Mouse (Mus musculus): Measurements from ENCODE around the gene Gtf2h4. TPM values are rescaled to one million over a fixed set of nuclear protein-coding genes. Genes with fewer than 3 reads are reported as not detected.

Gene Gtf2h4
- polyA plus RNA-seq (2015; fragmentation: Nextera tagmentation; extraction: Ambion mirVana) = 27.6 and 29.2 TPM in 2 replicates

DNA sequence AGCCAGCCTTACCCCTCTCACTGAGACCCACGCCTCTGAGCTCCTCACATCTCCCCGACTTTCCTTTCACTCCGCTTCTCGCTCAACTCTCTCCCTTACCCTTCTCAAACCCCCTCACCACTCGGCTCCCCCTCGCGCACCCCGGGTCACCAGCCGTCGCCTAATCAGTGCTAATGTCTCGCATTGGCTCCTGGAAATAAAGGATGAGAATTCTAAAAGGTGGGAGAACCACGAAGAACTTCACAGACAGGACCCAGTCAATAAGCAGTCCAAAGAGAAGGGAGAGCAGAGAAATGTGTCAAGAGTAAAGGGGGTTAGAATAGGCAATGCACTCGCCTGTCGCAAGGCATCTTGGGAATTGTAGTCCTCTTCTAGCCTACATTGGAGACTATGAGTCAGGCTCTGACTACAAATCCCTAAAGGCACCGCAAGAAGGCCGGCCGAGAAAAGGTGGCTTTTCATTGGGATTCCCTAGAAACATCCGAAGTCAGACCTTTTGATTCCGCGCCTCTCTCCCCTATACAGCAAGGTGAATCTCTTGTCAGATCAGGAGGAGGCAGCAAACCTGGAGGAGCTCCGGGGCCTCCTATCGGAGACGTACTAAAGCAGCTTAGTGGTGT is at the start of gene Gtf2h4:
TSS of gene Gtf2h4 (minus strand) at position 324 of the 620 bp plus-strand sequence.
- Histone ChIP-seq H3K4me1 (replicated peaks) (peaks cover 10% of the 10 kb centered on the region), H3K4me3 (peak within 1 kb of the TSS; percentile 69), H3K9ac (peak within 1 kb of the TSS; percentile 90), H3K4me2 (peak within 1 kb of the TSS; percentile 84), H3K36me3 (peaks cover 14% of the 10 kb centered on the region), H3K27me3 (no peaks in the 10 kb centered on the region), H3K9me3 (no peaks in the 10 kb centered on the region), H3K27ac (peak within 1 kb of the TSS; percentile 35; the same call in 1 of the 2 replicates)
- ATAC-seq (ENCODE audit: low FRiP score) = peak; percentile 95
- WGBS = 2% methylated on average over 23 of the region's 23 CpGs

GRCm38 (mm10) chr17:35721676-35722075 is 48.1 kb upstream of the Gtf2h4 start:
- ATAC-seq (ENCODE audit: low FRiP score) = no peak
- no peaks in the 10 kb centered on the region for H3K9me3 ChIP-seq
- H3K4me1 ChIP-seq (replicated peaks) = peaks cover 17% of the 10 kb centered on the region
- H3K9ac ChIP-seq = no peak overlapping the region
- H3K27ac ChIP-seq = no peak overlapping the region
- WGBS = 71% methylated on average over 8 of the region's 8 CpGs
- 0 out of 2 replicates have a peak, but pooled peaks cover 4% of the 10 kb centered on the region for H3K27me3 ChIP-seq
- H3K4me3 ChIP-seq = no peak overlapping the region
- H3K4me2 ChIP-seq = no peak overlapping the region
- H3K36me3 ChIP-seq = no peaks in the 10 kb centered on the region

- Histone ChIP-seq H3K36me3 (no peaks in the 10 kb centered on the region), H3K27ac (peak overlapping the region; percentile 23; the same call in 1 of the 2 replicates), H3K27me3 (0 out of 2 replicates have a peak, but pooled peaks cover 4% of the 10 kb centered on the region), H3K9ac (peak overlapping the region; percentile 58), H3K4me3 (no peak overlapping the region), H3K4me1 (replicated peaks) (peaks cover 15% of the 10 kb centered on the region), H3K9me3 (no peaks in the 10 kb centered on the region), H3K4me2 (peak overlapping the region; percentile 26)
- 16% methylated on average over 11 of the region's 11 CpGs for WGBS
- ATAC-seq (ENCODE audit: low FRiP score) = peak; percentile 50; the same call in 1 of the 2 replicates
Measured at GRCm38 (mm10) chr17:35720340-35720727, 46.8 kb upstream of the Gtf2h4 start.

GRCm38 (mm10) chr17:35719616-35720339 is 46.2 kb upstream of the Gtf2h4 start:
- 63% methylated on average over 9 of the region's 9 CpGs for WGBS
- Histone ChIP-seq H3K4me3 (no peak overlapping the region), H3K9me3 (no peaks in the 10 kb centered on the region), H3K4me1 (replicated peaks) (peaks cover 14% of the 10 kb centered on the region), H3K27ac (0 out of 2 replicates have a peak overlapping the region, but pooled peaks have one; percentile 23), H3K27me3 (0 out of 2 replicates have a peak, but pooled peaks cover 3% of the 10 kb centered on the region), H3K36me3 (no peaks in the 10 kb centered on the region), H3K9ac (no peak overlapping the region), H3K4me2 (no peak overlapping the region; the same call in 1 of the 2 replicates)
- ATAC-seq (ENCODE audit: low FRiP score) = no peak; the same call in 1 of the 2 replicates

- no peaks in the 10 kb centered on the region for H3K27me3 ChIP-seq
- no peak overlapping the region for H3K4me3 ChIP-seq
- no peaks in the 10 kb centered on the region for H3K9me3 ChIP-seq
- H3K4me1 ChIP-seq (replicated peaks) = peaks cover 14% of the 10 kb centered on the region
- H3K4me2 ChIP-seq = no peak overlapping the region
- H3K9ac ChIP-seq = no peak overlapping the region
- 89% methylated on average over 6 of the region's 6 CpGs for WGBS
- no peak overlapping the region for H3K27ac ChIP-seq
- no peaks in the 10 kb centered on the region for H3K36me3 ChIP-seq
- ATAC-seq (ENCODE audit: low FRiP score) = no peak
Measured at GRCm38 (mm10) chr17:35717080-35717479, 43.5 kb upstream of the Gtf2h4 start.

GRCm38 (mm10) chr17:35716114-35716513 is 42.6 kb upstream of the Gtf2h4 start:
- 88% methylated on average over 3 of the region's 3 CpGs for WGBS
- Histone ChIP-seq H3K27me3 (no peaks in the 10 kb centered on the region), H3K4me2 (no peak overlapping the region), H3K27ac (no peak overlapping the region), H3K9me3 (no peaks in the 10 kb centered on the region), H3K36me3 (no peaks in the 10 kb centered on the region), H3K4me3 (no peak overlapping the region), H3K4me1 (replicated peaks) (peaks cover 15% of the 10 kb centered on the region), H3K9ac (no peak overlapping the region)
- no peak for ATAC-seq (ENCODE audit: low FRiP score)

DNA sequence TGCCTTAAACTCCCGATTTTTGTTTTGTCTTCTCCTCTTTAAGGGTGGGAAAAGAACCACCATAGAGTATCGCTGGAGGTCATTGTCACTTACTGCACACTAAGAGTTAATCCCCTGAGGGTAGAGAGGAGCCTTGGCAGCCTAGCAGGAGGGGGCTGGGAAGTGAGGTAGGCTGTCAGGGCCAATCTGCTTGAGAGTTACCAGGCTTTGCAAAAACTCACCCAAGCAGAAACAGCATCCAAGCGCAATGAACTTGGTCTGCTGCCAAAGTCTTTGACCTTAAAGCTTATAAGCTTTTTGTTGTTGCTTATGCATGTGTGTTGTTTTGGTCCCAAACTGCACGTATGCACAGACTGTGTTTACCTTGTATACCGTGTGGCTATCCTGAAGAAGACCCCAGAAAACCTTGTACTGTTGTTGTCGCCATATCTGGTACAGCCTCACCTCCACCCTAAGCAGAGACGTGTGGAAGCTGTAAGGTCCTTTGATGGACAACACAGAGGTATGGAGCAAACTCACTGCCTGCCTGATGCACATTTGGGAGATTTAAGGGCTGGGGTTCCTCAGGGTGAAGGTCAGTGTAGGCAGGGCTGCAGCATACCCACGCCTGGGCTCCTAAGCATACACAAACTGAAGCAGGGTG is 37.3 kb upstream of the Gtf2h4 start:
- 31% methylated on average over 8 of the region's 8 CpGs for WGBS

DNA sequence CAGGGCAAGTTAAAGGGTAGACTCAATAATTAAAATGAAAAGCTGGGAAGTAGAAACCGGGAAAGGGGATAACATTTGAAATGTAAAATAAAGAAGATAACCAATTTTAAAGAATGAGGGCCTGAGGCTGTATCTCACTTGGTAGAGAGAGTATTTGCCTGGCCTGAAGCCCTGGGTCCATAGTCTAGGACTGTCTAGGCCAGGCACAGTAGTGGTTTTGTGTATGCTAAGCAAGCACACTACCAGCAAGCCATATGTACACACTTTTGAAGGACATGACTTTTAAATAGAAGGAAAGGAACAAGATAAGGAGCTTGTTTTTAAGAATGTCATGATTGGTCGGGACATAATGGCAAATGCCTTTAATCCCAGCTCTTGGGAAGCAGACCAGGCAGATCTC is 35.1 kb upstream of the Gtf2h4 start:
- 90% methylated on average over 2 of the region's 2 CpGs for WGBS
- Histone ChIP-seq H3K9me3 (no peaks in the 10 kb centered on the region), H3K27me3 (no peaks in the 10 kb centered on the region), H3K4me2 (no peak overlapping the region), H3K36me3 (no peaks in the 10 kb centered on the region), H3K4me1 (replicated peaks) (peaks cover 31% of the 10 kb centered on the region), H3K27ac (no peak overlapping the region), H3K4me3 (no peak overlapping the region), H3K9ac (no peak overlapping the region)
- no peak for ATAC-seq (ENCODE audit: low FRiP score)

More for the DNA sequence above, 37.3 kb upstream of the Gtf2h4 start:
- H3K4me2 ChIP-seq = 0 out of 2 replicates have a peak overlapping the region, but pooled peaks have one; percentile 6
- peak overlapping the region; percentile 66 for H3K27ac ChIP-seq
- no peaks in the 10 kb centered on the region for H3K36me3 ChIP-seq
- peaks cover 13% of the 10 kb centered on the region for H3K4me1 ChIP-seq (replicated peaks)
- H3K9ac ChIP-seq = no peak overlapping the region
- H3K4me3 ChIP-seq = no peak overlapping the region
- peak; percentile 78 for ATAC-seq (ENCODE audit: low FRiP score)
- no peaks in the 10 kb centered on the region for H3K9me3 ChIP-seq
- H3K27me3 ChIP-seq = no peaks in the 10 kb centered on the region

GRCm38 (mm10) chr17:35707929-35708328 is 34.4 kb upstream of the Gtf2h4 start:
- H3K9me3 ChIP-seq = no peaks in the 10 kb centered on the region
- ATAC-seq (ENCODE audit: low FRiP score) = no peak
- H3K27ac ChIP-seq = no peak overlapping the region
- no peak overlapping the region for H3K9ac ChIP-seq
- no peaks in the 10 kb centered on the region for H3K27me3 ChIP-seq
- H3K4me1 ChIP-seq (replicated peaks) = peaks cover 34% of the 10 kb centered on the region
- H3K36me3 ChIP-seq = no peaks in the 10 kb centered on the region
- WGBS = 66% methylated on average over 7 of the region's 7 CpGs
- no peak overlapping the region for H3K4me3 ChIP-seq
- H3K4me2 ChIP-seq = no peak overlapping the region

DNA sequence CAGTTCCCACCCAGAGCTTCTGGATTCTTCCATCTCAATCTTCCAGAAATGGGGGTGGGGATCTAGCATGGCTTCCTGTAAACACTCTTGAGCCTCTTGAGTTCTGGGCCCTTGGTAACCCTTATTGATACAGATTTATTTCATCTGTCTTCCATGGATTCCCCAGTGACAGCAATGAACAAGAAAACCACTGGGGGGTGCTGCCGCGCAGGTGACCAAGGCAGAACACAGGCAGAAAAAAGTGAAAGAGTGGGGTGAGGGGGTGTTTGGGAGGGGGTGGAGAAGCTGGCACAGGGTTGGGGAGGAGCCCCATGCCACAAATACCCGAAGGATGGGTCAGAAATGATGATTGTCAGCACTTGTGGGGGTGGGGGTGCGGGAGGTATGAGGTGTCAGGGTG is 32.3 kb upstream of the Gtf2h4 start:
- Histone ChIP-seq H3K36me3 (no peaks in the 10 kb centered on the region), H3K27ac (0 out of 2 replicates have a peak overlapping the region, but pooled peaks have one; percentile 5), H3K4me1 (replicated peaks) (peaks cover 48% of the 10 kb centered on the region), H3K9ac (no peak overlapping the region), H3K27me3 (no peaks in the 10 kb centered on the region), H3K4me3 (no peak overlapping the region), H3K4me2 (no peak overlapping the region), H3K9me3 (no peaks in the 10 kb centered on the region)
- no peak for ATAC-seq (ENCODE audit: low FRiP score)
- WGBS = 23% methylated on average over 4 of the region's 4 CpGs

GRCm38 (mm10) chr17:35704621-35705464 is 31.3 kb upstream of the Gtf2h4 start, which contains the start of gene Ddr1:
Gene Ddr1 (minus strand): TSS chr17:35704621.
- Histone ChIP-seq H3K4me2 (peak within 1 kb of the TSS; percentile 54), H3K27ac (peak within 1 kb of the TSS; percentile 99), H3K9me3 (no peaks in the 10 kb centered on the region), H3K4me1 (replicated peaks) (peaks cover 40% of the 10 kb centered on the region), H3K9ac (peak within 1 kb of the TSS; percentile 76), H3K4me3 (peak within 1 kb of the TSS; percentile 77), H3K36me3 (no peaks in the 10 kb centered on the region), H3K27me3 (no peaks in the 10 kb centered on the region)
- ATAC-seq (ENCODE audit: low FRiP score) = peak; percentile 59
- 2% methylated on average over 19 of the region's 19 CpGs for WGBS
